Mouse (Mus musculus): ENCODE measurements around the gene Plscr3. TPM values are rescaled to one million over a fixed set of nuclear protein-coding genes. Genes with fewer than 3 reads are reported as not detected.

Plscr3 gene
- total RNA-seq (2023), result 10.6 TPM

DNA sequence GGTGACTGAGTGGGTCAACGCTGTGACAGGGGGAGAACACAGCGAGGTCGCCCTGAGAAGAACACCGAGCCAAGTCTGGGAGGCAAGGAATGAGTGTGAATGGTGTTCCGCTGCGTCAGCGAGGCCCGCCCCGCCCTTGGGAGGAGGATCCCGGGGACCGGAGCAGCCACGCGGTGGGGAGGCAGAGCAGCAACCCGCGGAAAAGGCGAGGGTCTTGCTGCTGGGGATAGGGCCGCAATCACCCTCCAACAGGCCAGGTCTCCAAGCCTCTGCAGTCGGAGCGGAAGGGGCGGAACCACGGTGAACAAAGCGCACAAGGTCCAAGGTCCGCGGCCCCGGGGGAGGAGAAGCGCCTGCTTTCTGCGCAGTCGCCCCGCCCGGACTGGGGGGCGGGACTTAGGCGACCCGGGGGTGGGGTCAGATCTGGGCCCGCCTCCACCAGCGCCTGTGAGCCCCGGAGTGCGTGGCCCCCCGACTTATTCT lies at the start of gene Plscr3:
TSS of gene Plscr3 (plus strand) at position 179 of the 483 bp plus-strand sequence.

DNA sequence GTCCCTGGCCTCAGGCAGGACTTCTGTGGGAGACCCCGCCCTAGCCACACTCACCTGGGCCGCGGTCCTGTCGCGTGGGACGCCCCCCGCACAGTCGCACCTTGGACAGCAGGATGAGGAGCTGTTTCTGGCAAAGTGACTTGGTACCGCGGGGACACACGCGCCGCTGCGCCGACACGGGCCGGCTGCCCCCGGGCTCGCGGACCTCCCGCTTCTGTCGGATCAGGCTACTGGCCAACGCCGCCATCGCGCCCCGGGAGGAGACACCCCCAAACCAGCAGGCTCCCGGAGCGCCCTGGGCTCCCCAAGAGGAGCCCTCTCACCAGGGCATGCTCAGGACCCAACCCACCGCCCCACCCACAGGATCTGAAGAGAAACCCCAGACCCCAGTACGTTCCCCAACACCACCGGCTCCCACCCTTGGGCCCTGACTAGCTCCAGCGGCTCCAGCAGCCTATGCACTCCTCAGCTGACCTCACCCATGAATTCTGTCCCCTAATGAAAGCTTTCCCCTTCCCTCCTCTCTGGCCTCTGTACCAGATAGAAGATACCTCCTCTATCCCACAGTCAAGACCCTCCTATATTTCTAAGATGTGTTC lies 44.7 kb upstream of the Plscr3 start, which contains the start of gene Fgf11:
TSS of gene Fgf11 (minus strand) at position 479 of the 599 bp plus-strand sequence.

DNA sequence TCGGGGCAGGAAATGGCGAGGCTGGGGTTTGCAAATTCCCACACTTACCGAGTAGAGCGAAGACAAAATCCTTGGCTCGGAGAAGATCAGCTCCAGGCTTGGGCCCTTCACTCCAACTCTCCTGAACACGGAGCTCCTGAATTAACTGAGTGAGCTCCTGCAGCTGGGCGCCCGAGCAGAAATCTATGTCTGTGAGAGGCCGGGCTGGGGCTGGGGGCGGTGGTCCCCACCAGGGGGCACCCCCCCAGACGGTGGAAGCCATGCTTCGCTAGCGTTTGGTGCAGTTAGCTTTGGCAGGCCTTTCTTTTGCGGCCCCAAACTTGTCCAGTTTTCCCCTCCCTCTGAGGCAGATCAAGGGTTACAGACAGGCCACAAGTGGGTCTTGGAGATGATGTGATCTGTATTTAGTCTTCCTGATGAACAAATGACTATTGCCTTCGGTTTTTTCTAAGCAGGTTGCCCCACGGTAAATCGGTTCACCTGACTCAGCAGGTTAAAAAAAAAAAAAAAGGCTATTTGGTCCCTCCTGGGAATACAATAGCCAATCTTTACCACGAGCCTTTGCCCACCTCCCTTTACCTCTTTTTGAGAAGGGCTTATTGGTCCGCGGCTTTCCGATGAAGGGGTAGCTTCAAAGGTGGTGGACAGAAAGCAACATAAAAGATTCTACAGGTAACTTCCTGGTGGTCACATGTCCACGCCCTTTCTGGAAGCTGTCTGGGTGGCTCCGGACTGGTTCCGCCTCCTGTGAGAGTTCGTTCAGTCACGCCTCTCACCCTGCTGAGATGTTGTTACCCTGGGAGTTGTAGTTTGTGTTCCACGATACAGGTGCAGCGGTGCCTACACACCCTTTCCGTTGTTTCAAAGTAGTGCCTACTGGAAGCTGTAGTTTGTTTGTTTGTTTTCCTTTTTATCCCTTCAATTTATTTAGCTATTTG lies 40.9 kb upstream of the Plscr3 start, which contains the start of gene Tmem102:
TSS of gene Tmem102 (minus strand) at position 653 of the 938 bp plus-strand sequence.

DNA sequence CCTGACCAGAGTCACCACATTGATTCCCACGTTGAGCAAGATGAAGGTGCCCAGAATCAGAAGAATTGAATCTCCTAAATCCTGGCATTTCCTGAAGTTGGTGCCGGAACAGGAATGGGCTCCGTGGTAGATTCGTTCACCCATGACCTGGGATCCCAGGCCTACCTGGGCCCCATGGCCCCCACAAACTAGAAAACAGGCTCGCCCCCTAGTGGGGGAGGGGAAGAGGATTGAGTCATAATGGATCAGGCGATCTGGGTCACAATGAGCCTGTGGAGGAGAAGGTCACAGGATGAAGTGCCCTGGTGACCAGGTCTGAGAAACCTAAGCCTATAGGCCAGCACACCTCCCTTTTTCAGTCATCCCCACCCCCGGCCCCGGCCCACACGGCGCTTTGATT lies 31.0 kb upstream of the Plscr3 start, which contains the start of gene Gm39566:
TSS of gene Gm39566 (minus strand) at position 144 of the 400 bp plus-strand sequence.

DNA sequence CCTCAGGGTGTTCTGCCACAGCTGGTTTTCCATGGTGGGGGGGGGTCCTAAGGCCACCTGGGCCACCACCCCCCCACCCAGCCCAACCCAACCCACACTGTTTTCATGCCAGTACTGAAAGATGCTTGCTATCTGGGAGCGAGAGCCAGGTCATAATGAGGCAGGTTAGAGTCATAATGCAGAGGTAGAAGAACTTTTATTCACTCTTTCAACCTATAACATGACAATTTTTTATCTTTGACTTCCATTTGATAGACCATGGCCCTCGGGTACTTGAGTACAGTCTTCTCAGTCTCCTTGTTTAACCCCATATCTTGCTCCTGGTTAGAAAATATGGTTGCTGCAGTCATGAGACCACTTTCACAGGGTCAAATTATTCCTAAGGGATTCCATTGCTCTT lies 27.8 kb upstream of the Plscr3 start, which contains the start of gene Spem2:
TSS of gene Spem2 (minus strand) at position 101 of the 400 bp plus-strand sequence.

DNA sequence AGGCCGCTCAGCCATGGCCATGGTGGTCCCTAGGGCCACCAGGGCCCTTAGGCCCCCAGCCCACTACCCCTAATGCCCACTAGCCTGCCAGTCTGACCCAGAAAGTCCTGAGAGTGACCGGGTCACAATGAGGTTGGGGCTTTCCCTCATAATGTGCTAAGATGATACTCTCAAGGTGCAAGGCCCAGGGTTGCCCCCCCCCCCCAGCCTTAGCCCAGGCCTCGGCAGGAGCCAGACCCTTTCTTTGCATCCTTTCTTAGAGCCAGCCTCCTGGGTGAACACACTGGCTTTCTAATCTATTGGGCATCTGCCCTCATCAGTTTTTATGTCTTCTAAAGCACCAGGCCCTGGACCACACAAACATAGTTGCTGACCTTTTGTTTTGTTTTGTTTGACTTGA lies 24.1 kb upstream of the Plscr3 start, which contains the start of gene Spem1:
TSS of gene Spem1 (minus strand) at position 101 of the 400 bp plus-strand sequence.

DNA sequence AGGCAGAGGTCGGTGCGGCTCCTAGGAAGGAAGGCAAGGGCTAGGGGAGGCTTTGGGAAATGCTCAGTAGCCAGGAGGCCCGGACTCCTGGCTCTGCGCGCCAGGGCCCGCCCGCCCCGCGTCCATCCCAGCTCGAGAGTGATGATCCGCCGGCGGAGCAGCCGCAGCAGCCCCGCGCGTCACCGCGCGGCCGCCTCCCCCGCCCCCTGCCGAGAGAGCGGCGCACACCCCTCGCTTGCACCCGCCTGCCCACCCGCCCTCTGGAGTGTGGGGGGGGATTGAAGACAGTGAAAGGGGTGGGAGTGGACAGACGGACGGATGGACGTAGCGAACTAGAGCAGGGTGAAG lies 8.6 kb upstream of the Plscr3 start, which contains the start of gene Nlgn2:
TSS of gene Nlgn2 (minus strand) at position 181 of the 348 bp plus-strand sequence.

DNA sequence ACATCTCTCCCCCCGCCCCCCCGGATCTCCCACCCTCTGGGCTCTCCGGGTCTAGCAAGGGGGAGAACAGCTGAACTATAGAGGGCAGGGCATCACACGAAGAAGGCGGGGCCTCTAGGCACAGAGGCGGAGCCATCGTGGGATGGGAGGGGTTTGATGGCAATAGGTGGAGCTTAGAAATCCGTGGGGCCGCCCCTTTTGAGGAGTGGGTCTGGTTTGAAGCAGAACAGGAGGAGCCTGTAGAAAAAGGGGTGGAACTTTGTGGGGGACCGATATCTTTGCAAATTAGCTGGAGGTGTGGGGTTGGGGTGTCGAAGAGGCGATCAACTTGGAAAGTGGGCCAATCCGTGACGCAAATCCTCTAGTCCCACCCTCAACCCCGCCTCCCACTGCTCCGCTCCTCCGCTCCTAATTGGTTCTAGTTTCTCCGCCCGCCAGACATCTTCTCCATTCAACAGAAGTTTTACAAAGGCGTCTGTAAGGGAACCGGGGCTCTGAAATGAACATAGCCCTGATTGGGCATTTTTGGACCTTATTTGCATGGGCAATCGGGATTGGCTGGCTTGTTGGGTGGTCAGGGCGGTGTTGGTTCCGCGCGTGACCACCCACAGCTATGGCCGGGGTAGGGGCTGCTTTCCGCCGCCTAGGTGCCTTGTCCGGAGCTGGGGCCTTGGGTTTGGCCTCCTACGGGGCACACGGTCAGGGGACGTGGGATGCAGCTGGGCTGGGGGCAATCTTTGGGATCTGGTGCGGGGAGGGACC lies 8.0 kb upstream of the Plscr3 start, which contains the start of gene Tmem256:
TSS of gene Tmem256 (plus strand) at position 563 of the 762 bp plus-strand sequence.

DNA sequence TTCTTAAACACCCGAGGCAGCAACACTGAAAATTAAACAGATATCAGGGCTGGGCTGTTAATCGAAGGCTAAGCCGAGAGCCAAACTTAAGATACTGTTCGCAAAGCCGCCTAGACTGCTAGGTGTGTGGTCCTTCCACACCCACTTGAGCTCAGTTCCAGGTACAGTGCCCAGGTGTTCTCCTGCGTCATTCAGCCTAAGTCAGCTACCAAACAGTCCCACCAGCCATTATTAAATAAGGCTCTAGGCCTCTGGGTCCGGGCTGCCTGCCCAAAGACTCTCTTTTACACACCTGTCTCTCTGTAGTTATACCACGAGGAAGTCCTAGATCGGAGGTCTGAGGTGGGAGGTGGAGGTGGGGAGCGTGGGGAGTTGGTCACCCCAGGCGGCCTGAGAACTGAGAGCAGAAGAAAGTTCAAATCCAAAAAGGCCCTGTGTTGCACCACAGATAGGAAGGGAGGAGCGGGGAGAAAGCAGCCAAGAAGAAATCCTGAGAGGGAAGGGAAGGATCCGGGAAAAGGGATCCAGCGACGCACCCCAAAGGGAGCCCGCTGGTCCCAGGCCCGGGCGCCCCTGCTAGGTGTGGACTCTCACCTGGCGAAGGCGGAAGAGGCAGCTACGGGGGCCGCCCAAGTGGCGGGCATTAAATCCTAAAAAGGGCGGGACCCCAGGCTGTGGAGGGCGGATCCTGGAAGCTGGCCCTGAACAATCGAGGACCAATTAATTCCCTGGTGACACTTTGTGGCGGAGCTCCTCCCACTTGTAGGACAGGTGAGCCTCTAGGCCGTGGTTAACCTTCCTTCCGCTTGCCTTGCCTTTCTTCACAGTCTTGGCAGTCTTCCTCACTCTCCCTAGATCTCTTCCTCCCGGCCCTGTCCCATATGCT lies 12.2 kb downstream of the Plscr3 start, which contains the start of gene Tnk1:
TSS of gene Tnk1 (minus strand) at position 618 of the 886 bp plus-strand sequence.

DNA sequence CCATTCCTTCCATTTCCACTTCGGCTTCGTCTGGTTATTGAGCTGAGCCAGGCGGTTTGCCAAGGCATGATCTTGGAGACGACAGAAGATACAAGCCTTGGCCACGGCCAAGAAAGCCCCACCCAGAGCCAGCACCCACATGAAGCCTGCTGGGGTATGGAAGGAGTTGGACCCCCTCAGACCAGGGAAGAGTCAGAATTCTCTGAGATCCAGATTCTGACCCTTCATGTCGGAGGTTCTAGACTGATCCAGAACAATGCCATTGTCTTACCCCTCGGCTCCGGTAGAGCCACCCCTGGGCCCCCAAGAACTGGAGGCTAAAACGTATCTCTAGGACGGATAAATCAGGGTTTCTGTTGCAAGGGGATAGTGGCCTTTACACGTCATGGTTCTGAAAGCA lies 31.7 kb downstream of the Plscr3 start, which contains the start of gene Tmem95:
TSS of gene Tmem95 (minus strand) at position 141 of the 400 bp plus-strand sequence.

DNA sequence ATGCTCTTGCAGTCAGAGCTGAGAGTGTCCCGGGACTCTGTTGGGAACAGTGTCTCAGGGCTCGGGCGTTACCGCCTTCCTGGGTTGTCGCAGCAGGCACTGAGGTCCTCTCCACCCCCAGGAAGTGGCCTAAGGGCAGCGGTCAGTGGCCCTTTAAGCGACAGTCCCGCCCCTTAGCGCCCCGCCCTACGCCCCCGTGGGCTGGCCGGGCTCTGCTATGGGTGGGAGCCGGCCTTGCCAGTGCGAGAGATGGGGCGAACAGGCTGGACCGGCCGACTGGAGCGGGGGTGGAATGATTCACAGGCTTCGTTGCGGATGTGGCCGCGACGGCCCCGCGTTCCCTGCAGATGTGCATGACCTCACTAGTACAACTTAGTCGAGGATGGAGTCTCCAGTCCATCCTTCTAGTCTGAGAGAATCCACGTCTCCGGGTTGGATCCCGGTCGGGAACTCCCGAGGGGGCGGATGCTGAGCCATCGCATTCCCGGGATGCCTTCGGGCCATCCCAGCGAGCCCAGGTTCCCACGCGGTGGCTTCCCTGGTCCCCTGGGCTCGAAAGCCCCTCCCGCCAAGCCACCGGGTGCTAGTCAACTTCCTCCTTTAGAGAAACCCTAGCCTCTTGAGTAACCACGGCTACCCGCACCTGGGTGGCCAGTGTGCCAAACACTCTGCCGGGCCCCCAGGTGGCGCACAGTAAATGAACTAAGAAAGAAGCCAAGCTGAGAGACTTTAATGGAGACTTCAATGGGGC lies 34.9 kb downstream of the Plscr3 start, which contains the start of gene Kctd11:
TSS of gene Kctd11 (minus strand) at position 554 of the 751 bp plus-strand sequence.

DNA sequence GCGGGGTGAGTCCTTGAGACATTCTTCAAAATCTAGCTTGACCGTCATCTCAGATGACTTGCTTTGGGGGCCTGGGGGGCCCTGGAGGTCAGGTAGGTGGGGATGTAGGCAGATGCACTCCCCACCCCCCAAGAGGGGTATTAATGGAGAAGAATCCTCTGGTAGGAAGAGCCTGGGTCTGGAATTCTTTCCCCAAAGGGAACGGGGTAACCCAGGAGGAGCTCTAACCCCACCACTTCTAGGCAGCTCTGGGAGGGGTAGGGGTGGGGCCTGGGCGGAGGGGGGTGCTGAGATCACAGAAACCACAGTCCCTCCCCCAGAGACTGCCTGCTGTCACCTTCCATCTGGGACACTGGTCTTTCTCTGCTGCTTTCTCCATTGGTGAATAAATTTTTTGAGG lies 49.1 kb downstream of the Plscr3 start, which contains the start of gene Acap1:
TSS of gene Acap1 (minus strand) at position 249 of the 400 bp plus-strand sequence.

DNA sequence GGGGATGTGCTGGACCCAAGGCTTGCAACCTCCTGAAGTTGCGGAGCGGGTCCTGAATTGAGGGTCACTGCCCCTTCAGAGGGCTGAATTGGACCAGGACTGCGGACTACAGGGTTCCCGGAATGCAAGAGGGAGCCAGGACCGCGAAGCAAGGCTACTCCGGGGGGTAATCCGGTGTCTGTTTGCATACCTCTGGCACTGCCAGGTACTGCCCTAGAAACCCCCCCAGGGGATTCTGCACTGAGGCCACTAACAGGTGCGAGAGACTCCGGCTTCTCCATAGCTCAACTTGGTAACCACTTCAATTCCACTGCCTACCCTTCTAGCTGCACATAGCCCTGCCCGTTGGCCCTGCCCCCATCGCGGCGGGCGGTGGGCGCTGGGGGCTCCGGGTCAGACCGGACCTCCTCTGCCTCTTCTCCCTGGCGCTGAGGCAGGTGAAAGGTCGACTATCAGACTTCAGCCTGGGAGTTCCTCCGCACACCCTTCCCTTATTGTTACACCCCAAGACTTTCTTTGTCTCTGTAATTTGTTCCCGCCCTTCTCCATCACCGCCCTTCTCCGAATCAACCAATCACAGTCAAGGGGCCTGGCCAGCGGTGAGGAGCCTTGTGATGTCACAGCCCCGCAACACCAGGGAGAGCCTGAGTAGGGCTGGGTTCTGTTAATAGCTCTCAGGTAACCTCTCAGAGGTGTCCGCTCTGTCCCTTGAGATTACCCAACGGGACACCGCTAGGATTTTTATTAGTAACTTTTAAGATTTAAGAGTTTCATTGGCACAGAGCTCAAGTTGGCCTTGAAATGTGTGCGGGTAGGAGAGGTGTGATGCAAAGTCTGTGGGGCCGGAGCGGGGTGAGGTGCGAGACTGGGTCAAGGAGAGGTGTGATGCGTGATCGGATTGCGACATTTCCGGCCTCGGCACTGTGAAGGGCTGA lies 54.6 kb downstream of the Plscr3 start, which contains the start of the genes 2810408A11Rik and Neurl4:
TSS of gene 2810408A11Rik (minus strand) at position 517 of the 935 bp plus-strand sequence.
TSS of gene Neurl4 (plus strand) at position 602 of the 935 bp plus-strand sequence.

Other genes starting within 250 kb of the Plscr3 start
- 0.91 TPM for gene Atp1b2, start 240.4 kb upstream of the Plscr3 start, total RNA-seq (2023)
- gene Shbg, start 228.5 kb upstream of the Plscr3 start, total RNA-seq (2023), result not detected
- gene Sat2, start 224.4 kb upstream of the Plscr3 start, total RNA-seq (2023), result not detected
- gene Fxr2, start 213.4 kb upstream of the Plscr3 start, total RNA-seq (2023), result 64.1 TPM
- gene Sox15, start 191.1 kb upstream of the Plscr3 start, total RNA-seq (2023), result 0.70 TPM
- gene Mpdu1, start 183.7 kb upstream of the Plscr3 start, total RNA-seq (2023), result 70.5 TPM
- gene Cd68, start 180.2 kb upstream of the Plscr3 start, total RNA-seq (2023), result 9.1 TPM
- 715 TPM for gene Eif4a1, start 174.0 kb upstream of the Plscr3 start, total RNA-seq (2023)
- gene Senp3, start 164.3 kb upstream of the Plscr3 start, total RNA-seq (2023), result 110 TPM
- gene Tnfsf13, start 160.6 kb upstream of the Plscr3 start, total RNA-seq (2023), result not detected
- 0.76 TPM for gene Tnfsf12, start 150.5 kb upstream of the Plscr3 start, total RNA-seq (2023)
- not detected for gene Tnfsfm13, start 150.3 kb upstream of the Plscr3 start, total RNA-seq (2023)
- 169 TPM for gene Polr2a, start 87.7 kb upstream of the Plscr3 start, total RNA-seq (2023)
- gene Slc35g3, start 84.4 kb upstream of the Plscr3 start, total RNA-seq (2023), result not detected
- 52.5 TPM for gene Zbtb4, start 80.5 kb upstream of the Plscr3 start, total RNA-seq (2023)
- gene Chrnb1, start 50.4 kb upstream of the Plscr3 start, total RNA-seq (2023), result 1.9 TPM
- not detected for gene Fgf11, start 44.5 kb upstream of the Plscr3 start, total RNA-seq (2023)
- not detected for gene Tmem102, start 40.8 kb upstream of the Plscr3 start, total RNA-seq (2023)
- not detected for gene Gm39566, start 31.1 kb upstream of the Plscr3 start, total RNA-seq (2023)
- not detected for gene Spem2, start 27.9 kb upstream of the Plscr3 start, total RNA-seq (2023)
- gene Spem1, start 24.2 kb upstream of the Plscr3 start, total RNA-seq (2023), result not detected
- gene Nlgn2, start 8.6 kb upstream of the Plscr3 start, total RNA-seq (2023), result 2.8 TPM
- gene Tmem256, start 7.9 kb upstream of the Plscr3 start, total RNA-seq (2023), result 14.5 TPM
- not detected for gene Tnk1, start 12.4 kb downstream of the Plscr3 start, total RNA-seq (2023)
- not detected for gene Tmem95, start 31.6 kb downstream of the Plscr3 start, total RNA-seq (2023)
- 1.00 TPM for gene Kctd11, start 35.0 kb downstream of the Plscr3 start, total RNA-seq (2023)
- gene Acap1, start 49.2 kb downstream of the Plscr3 start, total RNA-seq (2023), result 384 TPM
- 1.1 TPM for gene 2810408A11Rik, start 54.6 kb downstream of the Plscr3 start, total RNA-seq (2023)
- gene Neurl4, start 54.7 kb downstream of the Plscr3 start, total RNA-seq (2023), result 46.9 TPM
- 146 TPM for gene Gps2, start 67.5 kb downstream of the Plscr3 start, total RNA-seq (2023)
- gene Eif5a, start 75.6 kb downstream of the Plscr3 start, total RNA-seq (2023), result 275 TPM
- gene Ybx2, start 89.4 kb downstream of the Plscr3 start, total RNA-seq (2023), result not detected
- 0.62 TPM for gene Slc2a4, start 101.8 kb downstream of the Plscr3 start, total RNA-seq (2023)
- not detected for gene Cldn7, start 118.4 kb downstream of the Plscr3 start, total RNA-seq (2023)
- gene Ctdnep1, start 134.8 kb downstream of the Plscr3 start, total RNA-seq (2023), result 69.6 TPM
- 35.0 TPM for gene Elp5, start 136.1 kb downstream of the Plscr3 start, total RNA-seq (2023)
- gene Gabarap, start 144.8 kb downstream of the Plscr3 start, total RNA-seq (2023), result 187 TPM
- 50.0 TPM for gene Phf23, start 149.4 kb downstream of the Plscr3 start, total RNA-seq (2023)
- gene Dvl2, start 154.2 kb downstream of the Plscr3 start, total RNA-seq (2023), result 26.9 TPM
- gene Acadvl, start 169.0 kb downstream of the Plscr3 start, total RNA-seq (2023), result 57.5 TPM
- 38.6 TPM for gene Dlg4, start 170.6 kb downstream of the Plscr3 start, total RNA-seq (2023)
- gene Asgr1, start 207.7 kb downstream of the Plscr3 start, total RNA-seq (2023), result not detected
- gene Asgr2, start 246.3 kb downstream of the Plscr3 start, total RNA-seq (2023), result not detected